Mouse (Mus musculus): ENCODE data around the gene Mfsd2a.

Gene Mfsd2a

GRCm38 (mm10) chr4:122932239-122932978 lies 28.6 kb downstream of the Mfsd2a start:
- no peak for DNase-seq

GRCm38 (mm10) chr4:122930939-122931590 lies 29.9 kb downstream of the Mfsd2a start:
- no peak for DNase-seq

GRCm38 (mm10) chr4:122923392-122924344 lies 37.3 kb downstream of the Mfsd2a start:
- peak in 1 of 2 experiments; percentile 19 for DNase-seq

- no peak for DNase-seq
Measured at GRCm38 (mm10) chr4:122922841-122923240, 38.1 kb downstream of the Mfsd2a start.

- DNase-seq, result no peak
Measured at GRCm38 (mm10) chr4:122915985-122916384, 45.0 kb downstream of the Mfsd2a start.

- DNase-seq, result no peak
Measured at GRCm38 (mm10) chr4:122914186-122914585, 46.8 kb downstream of the Mfsd2a start.

- no peak for DNase-seq
Measured at GRCm38 (mm10) chr4:122912613-122913012, 48.4 kb downstream of the Mfsd2a start.

GRCm38 (mm10) chr4:122910577-122910976 lies 50.4 kb downstream of the Mfsd2a start:
- DNase-seq, result no peak

- no peak for DNase-seq
Measured at GRCm38 (mm10) chr4:122909572-122910189, 51.3 kb downstream of the Mfsd2a start.

GRCm38 (mm10) chr4:122905359-122905758 lies 55.6 kb downstream of the Mfsd2a start:
- DNase-seq, result no peak

- DNase-seq, result no peak
Measured at GRCm38 (mm10) chr4:122903709-122904108, 57.3 kb downstream of the Mfsd2a start.

GRCm38 (mm10) chr4:122902156-122902555 lies 58.8 kb downstream of the Mfsd2a start:
- no peak for DNase-seq

GRCm38 (mm10) chr4:122898313-122898712 lies 62.7 kb downstream of the Mfsd2a start:
- peak; percentile 62 to 63 for DNase-seq

GRCm38 (mm10) chr4:122897750-122898149 lies 63.2 kb downstream of the Mfsd2a start:
- no peak for DNase-seq
